ENCODE assay signal across 9 mouse cellular contexts in the genomic region with DNA sequence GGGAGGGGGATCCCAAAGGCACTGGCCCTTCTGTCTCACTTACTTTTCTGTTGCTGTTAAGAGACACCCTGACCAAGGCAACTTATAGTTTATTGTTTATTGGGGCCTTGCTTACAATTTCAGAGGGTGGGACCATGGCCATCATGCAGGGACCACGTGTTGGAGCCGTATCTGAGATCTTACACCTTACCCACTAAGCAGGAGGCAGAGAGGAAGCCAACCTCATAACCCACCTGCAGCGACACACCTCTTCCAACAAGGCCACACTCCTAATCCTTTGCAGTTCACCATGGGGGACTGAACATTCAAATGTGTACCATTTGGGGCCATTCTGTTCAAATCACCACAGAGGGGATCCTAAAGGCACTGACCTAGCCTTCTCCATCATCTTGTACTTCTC.
"Had no signal": no experiment of that assay in that cellular context is flagged by ENCODE, and none has a peak within 500 bp of the region (broad histone marks: within the 10 kb centered on the region; RNA-seq: fewer than 3 reads in every experiment).

No protein-coding gene starts in this region.

- H3K27ac ChIP-seq: limb, embryonic 13.5 days; liver, embryonic 14.5 days; midbrain, embryonic 13.5 days; neural tube, embryonic 12.5 days; stomach, embryonic 15.5 days had no signal

- H3K4me3 ChIP-seq: limb, embryonic 13.5 days; midbrain, embryonic 13.5 days; neural tube, embryonic 12.5 days; stomach, embryonic 15.5 days had no signal

- ATAC-seq: intestine, postnatal 0 days; midbrain, embryonic 13.5 days had no signal

- DNase-seq: kidney, postnatal 14 days; left cerebral cortex, postnatal 4 days; lung, adult 18-20 months had no signal

- H3K36me3 ChIP-seq: midbrain, embryonic 13.5 days; neural tube, embryonic 12.5 days; stomach, embryonic 15.5 days had no signal

- H3K27me3 ChIP-seq: limb, embryonic 13.5 days; midbrain, embryonic 13.5 days; neural tube, embryonic 12.5 days; stomach, embryonic 15.5 days had no signal
